Comparison of ENCODE assay signal across 28 mouse cellular contexts in genomic region chr16:58689555-58690169, GRCm38 (mm10). TPM values are rescaled to one million over a fixed set of nuclear protein-coding genes. Genes with fewer than 3 reads are reported as not detected.
DNase-seq lines count a peak whose midpoint lies in the region; TF ChIP-seq lines count a peak whose summit lies in the region.
"Had no signal": no experiment of that assay in that cellular context is flagged by ENCODE, and none has a peak within 500 bp of the region (broad histone marks: within the 10 kb centered on the region; RNA-seq: fewer than 3 reads in every experiment).

No protein-coding gene starts in this region.

- H3K4me3 ChIP-seq in CH12.LX (replicated peaks in 1 of 3; ENCODE audit: low read depth in 2 of 3, low read length in 2 of 3, poor library complexity in 1 of 3), result no peak overlapping the region
- H3K4me3 ChIP-seq: embryonic facial prominence, embryonic 13.5 days; forebrain, embryonic 12.5 days; heart, embryonic 12.5 days; hindbrain, embryonic 15.5 days had no signal

- peaks cover 12 to 54% of the 10 kb centered on the region in 2 experiments for H3K4me1 ChIP-seq in CH12.LX (ENCODE audit: control insufficient read depth in 1 of 2, insufficient read depth in 2 of 2)
- H3K4me1 ChIP-seq: embryonic facial prominence, embryonic 13.5 days; forebrain, embryonic 12.5 days; hindbrain, embryonic 15.5 days had no signal

- no peak for TF ChIP-seq RAD21 in CH12.LX (IDR thresholded peaks at IDR 0.05; ENCODE audit: low read depth, low read length)

- intact Hi-C loops in heart, postnatal 10 days (cut with DNase I), result no loop called here

- TF ChIP-seq POLR2A in CH12.LX (IDR thresholded peaks at IDR 0.05; ENCODE audit: low read depth, low read length), result no peak

- TF ChIP-seq CTCF in CH12.LX (conservative IDR thresholded peaks at IDR 0.05 in 1 of 2, IDR thresholded peaks at IDR 0.05 in 1 of 2; ENCODE audit: low read depth in 2 of 2, low read length in 2 of 2), result no peak

- no peaks in the 10 kb centered on the region for H3K79me2 ChIP-seq in CH12.LX (replicated peaks; ENCODE audit: control insufficient read depth, extremely low read depth, insufficient read depth, poor library complexity, severe bottlenecking)

- H3K9ac ChIP-seq in CH12.LX (ENCODE audit: insufficient read depth, low read depth), result peak overlapping the region; percentile 62
- H3K9ac ChIP-seq: embryonic facial prominence, embryonic 13.5 days; forebrain, embryonic 12.5 days; heart, embryonic 12.5 days; hindbrain, embryonic 15.5 days had no signal

- peak overlapping the region; percentile 88; the same call in 1 of the 2 replicates for H3K4me2 ChIP-seq in CH12.LX (ENCODE audit: insufficient read depth, low read depth, poor library complexity, severe bottlenecking)
- H3K4me2 ChIP-seq: embryonic facial prominence, embryonic 13.5 days; forebrain, embryonic 12.5 days; heart, embryonic 12.5 days; hindbrain, embryonic 15.5 days had no signal

- dilution Hi-C loops in CH12.LX (cut with MboI; ENCODE audit: extremely low pct_ligation_motif_present, extremely low pct_unique_long_range_greater_than_20kb, low sequenced_read_pairs), result no loop called here

- H3K9me3 ChIP-seq in CH12.LX (replicated peaks; ENCODE audit: low read length), result no peaks in the 10 kb centered on the region
- H3K9me3 ChIP-seq: embryonic facial prominence, embryonic 13.5 days; forebrain, embryonic 12.5 days; hindbrain, embryonic 15.5 days had no signal

- in situ Hi-C loops in CH12.LX (cut with MboI; ENCODE audit: low pct_ligation_motif_present, low pct_unique_long_range_greater_than_20kb, low sequenced_read_pairs), result no loop called here

- TF ChIP-seq EP300 in CH12.LX (IDR thresholded peaks at IDR 0.05; ENCODE audit: low read length), result peak; percentile 44; the same call in 1 of the 2 replicates

- DNase-seq in heart, adult 11 months, result peak; percentile 31
- no peak for DNase-seq in heart, postnatal 10 days
- no peak for DNase-seq in CH12.LX (ENCODE audit: extremely low read depth)
- peak; percentile 64 for DNase-seq in induced T-regulatory cell, adult 2 months (ENCODE audit: low read depth)
- no peak for DNase-seq in thymus, postnatal 14 days
- no peak for DNase-seq in kidney, adult 18-20 months
- no peak for DNase-seq in cerebellum, postnatal 10 days
- DNase-seq: adrenal gland, adult 8-10 months; cerebellum, adult 11 months; cerebellum, adult 8-10 months; cerebellum, postnatal 25 days; gastrocnemius, postnatal 10 days; heart, postnatal 36 days; kidney, adult 2 months had no signal

- H3K27ac ChIP-seq in CH12.LX (ENCODE audit: insufficient read depth, low read depth), result peak overlapping the region; percentile 99
- H3K27ac ChIP-seq: embryonic facial prominence, embryonic 13.5 days; forebrain, embryonic 12.5 days; hindbrain, embryonic 15.5 days had no signal

- H3K27me3 ChIP-seq in CH12.LX (replicated peaks), result no peaks in the 10 kb centered on the region
- H3K27me3 ChIP-seq: embryonic facial prominence, embryonic 13.5 days; forebrain, embryonic 12.5 days; heart, embryonic 12.5 days; hindbrain, embryonic 15.5 days had no signal

- no peaks in the 10 kb centered on the region for H3K36me3 ChIP-seq in CH12.LX (replicated peaks in 1 of 2; ENCODE audit: control insufficient read depth in 1 of 2, insufficient read depth in 1 of 2, low read length in 1 of 2)
- H3K36me3 ChIP-seq: embryonic facial prominence, embryonic 13.5 days; forebrain, embryonic 12.5 days; heart, embryonic 12.5 days; hindbrain, embryonic 15.5 days had no signal

TF ChIP-seq in CH12.LX, 34 proteins besides CTCF, POLR2A, EP300 and RAD21:
- TF ChIP-seq HCFC1 (IDR thresholded peaks at IDR 0.05; ENCODE audit: low read depth, low read length) (peak; percentile 9; the same call in 1 of the 2 replicates), CHD1 (IDR thresholded peaks at IDR 0.05; ENCODE audit: low read depth, low read length) (peak; percentile 67; the same call in 1 of the 2 replicates), NELFE (IDR thresholded peaks at IDR 0.05; ENCODE audit: low read depth, low read length) (no peak), MYC (IDR thresholded peaks at IDR 0.05; ENCODE audit: low read depth, low read length) (no peak), IRF4 (IDR thresholded peaks at IDR 0.05; ENCODE audit: low read depth, low read length) (0 out of 2 replicates have a peak, but pooled peaks have one; percentile 10), PAX5 (IDR thresholded peaks at IDR 0.05; ENCODE audit: low read length) (no peak), GABPA (IDR thresholded peaks at IDR 0.05; ENCODE audit: insufficient replicate concordance, low read depth, low read length) (no peak), TBP (conservative IDR thresholded peaks at IDR 0.05; ENCODE audit: low read depth, low read length) (no peak), CHD2 (IDR thresholded peaks at IDR 0.05; ENCODE audit: low read length) (no peak), RCOR1 (conservative IDR thresholded peaks at IDR 0.05; ENCODE audit: low read depth, low read length) (no peak)

RNA-seq across cellular contexts. Expression of gene Cpox, which starts 19.6 kb away (rescaled TPM):
- 10 to 100 TPM; 20.4 to 25.7 TPM for total RNA-seq in heart, postnatal 10 days (2021)
- total RNA-seq in CH12.LX (2012; rRNA removed) (77.2 and 91.4 TPM in 2 replicates), CH12.LX (2014; rRNA removed) (70.3 and 74.5 TPM in 2 replicates)
- 72.3 and 75.6 TPM in 2 replicates for polyA plus RNA-seq in CH12.LX (2012; ENCODE audit: insufficient read length, low read depth)

RNA-seq across cellular contexts. Expression of gene Gpr15, which starts 29.2 kb away (rescaled TPM):
- not detected for total RNA-seq in heart, postnatal 10 days (2021)
- 13.8 and 14.5 TPM in 2 replicates for total RNA-seq in CH12.LX (2012; rRNA removed)
- 8.3 and 8.7 TPM in 2 replicates for total RNA-seq in CH12.LX (2014; rRNA removed)
- polyA plus RNA-seq in CH12.LX (2012; ENCODE audit: insufficient read length, low read depth), result 3.9 and 4.7 TPM in 2 replicates
- total RNA-seq: adrenal gland, adult 8-10 months; adrenal gland, postnatal 4 days; gastrocnemius, postnatal 10 days; gastrocnemius, postnatal 4 days; heart, adult 8-10 months; heart, postnatal 36 days had no signal
- polyA plus RNA-seq: forebrain, embryonic 16.5 days; heart, embryonic 12.5 days; hindbrain, embryonic 11.5 days; hindbrain, embryonic 15.5 days; intestine, embryonic 14.5 days; Patski had no signal

RNA-seq across cellular contexts. Expression of gene Cldnd1, which starts 38.0 kb away (rescaled TPM):
- 10 to 100 TPM; 69.1 to 69.7 TPM for total RNA-seq in heart, postnatal 10 days (2021)
- total RNA-seq in CH12.LX (2012; rRNA removed) (59.9 and 63.8 TPM in 2 replicates), CH12.LX (2014; rRNA removed) (78.0 and 78.7 TPM in 2 replicates)
- 65.6 and 80.6 TPM in 2 replicates for polyA plus RNA-seq in CH12.LX (2012; ENCODE audit: insufficient read length, low read depth)

RNA-seq across cellular contexts. Expression of gene E330017A01Rik, which starts 51.1 kb away (rescaled TPM):
- total RNA-seq in heart, postnatal 10 days (2021), result not detected
- 0.17 and 0.21 TPM in 2 replicates for total RNA-seq in CH12.LX (2012; rRNA removed)
- total RNA-seq in CH12.LX (2014; rRNA removed), result not detected in 2 replicates
- not detected in 2 replicates for polyA plus RNA-seq in CH12.LX (2012; ENCODE audit: insufficient read length, low read depth)
- total RNA-seq: adrenal gland, adult 8-10 months; adrenal gland, postnatal 4 days; gastrocnemius, postnatal 10 days; gastrocnemius, postnatal 4 days; heart, adult 8-10 months; heart, postnatal 36 days had no signal
- polyA plus RNA-seq: brain, embryonic 14.5 days; embryonic facial prominence, embryonic 13.5 days; forebrain, embryonic 12.5 days; forebrain, embryonic 16.5 days; frontal cortex, adult 2 months; heart, embryonic 12.5 days; heart, embryonic 16.5 days; hindbrain, embryonic 11.5 days; intestine, embryonic 14.5 days; kidney, adult 2 months; Patski had no signal

Comparison
In these comparisons a context has a peak if more than half of its experiments do, and no peak if none do; other contexts are left out.
1. DNase-seq: peak in heart, adult 11 months (single experiment) and induced T-regulatory cell, adult 2 months (single experiment); none in heart, postnatal 10 days (0 of 2), CH12.LX (single experiment), thymus, postnatal 14 days (single experiment), kidney, adult 18-20 months (single experiment) and cerebellum, postnatal 10 days (0 of 2).
2. RNA of gene Gpr15, which starts 29.2 kb away (total RNA-seq): 8.3 to 14.5 TPM in CH12.LX; not detected in heart, postnatal 10 days; every median in the first group is over 4 times any median in the second.